Mouse (Mus musculus) embryonic facial prominence, embryonic 10.5 days (tissue): ENCODE results near the gene Wdr5. TPM values are rescaled to one million over a fixed set of nuclear protein-coding genes. Genes with fewer than 3 reads are reported as not detected.
A peak's percentile ranks its signal among the peaks of the same experiment; 100 is the strongest.

Experiments
- DNase-seq: peaks from one replicate; pipeline ENCODE4 v3.0.0-alpha.2; 2017; ENCODE audit warnings: low spot score
- H3K27ac ChIP-seq: fragments of 300-500 bp; sonication (generic); replicated peaks from 2 replicates; pipeline ENCODE4 v1.5.1; 2016; ENCODE audit warnings: mild to moderate bottlenecking
- H3K27me3 ChIP-seq: fragments of 300-500 bp; sonication (generic); replicated peaks from 2 replicates; pipeline ENCODE4 v1.6.1; 2016; ENCODE audit warnings: low read depth, mild to moderate bottlenecking; ENCODE audit not compliant: poor library complexity, severe bottlenecking
- H3K36me3 ChIP-seq: fragments of 300-500 bp; sonication (generic); replicated peaks from 2 replicates; pipeline ENCODE4 v1.6.1; 2016; ENCODE audit warnings: mild to moderate bottlenecking, moderate library complexity
- H3K4me1 ChIP-seq: fragments of 300-500 bp; sonication (generic); 2 replicates; pipeline ENCODE4 v1.6.1; 2016
- H3K4me3 ChIP-seq: fragments of 300-500 bp; sonication (generic); 2 replicates; pipeline ENCODE4 v1.5.1; 2016; ENCODE audit warnings: mild to moderate bottlenecking, moderate library complexity
- H3K9me3 ChIP-seq: fragments of 300-500 bp; sonication (generic); 2 replicates; pipeline ENCODE4 v1.6.1; 2016; ENCODE audit warnings: mild to moderate bottlenecking
- WGBS: fragments of 180-500 bp; shearing (Covaris S2); methylation state at CpG from one replicate; pipeline ENCODE4 v1.1.7; 2016; 5-methylcytosine and 5-hydroxymethylcytosine counted together
- polyA plus RNA-seq: library from polyadenylated mRNA; unstranded; fragments of >200 nt; fragmentation: Nextera tagmentation; extraction: Ambion mirVana; gene quantifications from 2 replicates; pipeline ENCODE4 v1.2.1, GENCODE M21; 2016

Gene Wdr5
- polyA plus RNA-seq, 1 experiment from 2014 or later = 81.5 TPM

GRCm38 (mm10) chr2:27564694-27565093, 49.7 kb downstream of the Wdr5 start:
- H3K4me3 ChIP-seq = no peak overlapping the region
- peak overlapping the region; percentile 44 for H3K27ac ChIP-seq
- H3K9me3 ChIP-seq = no peaks in the 10 kb centered on the region
- H3K36me3 ChIP-seq = no peaks in the 10 kb centered on the region
- no peak for DNase-seq
- WGBS = 90% methylated on average over 4 of the region's 4 CpGs
- H3K27me3 ChIP-seq = 0 out of 2 replicates have a peak, but pooled peaks cover 3% of the 10 kb centered on the region
- H3K4me1 ChIP-seq = peaks cover 44% of the 10 kb centered on the region

- Histone ChIP-seq H3K27me3 (0 out of 2 replicates have a peak, but pooled peaks cover 3% of the 10 kb centered on the region), H3K27ac (no peak overlapping the region; the same call in 1 of the 2 replicates), H3K36me3 (no peaks in the 10 kb centered on the region), H3K9me3 (no peaks in the 10 kb centered on the region), H3K4me1 (peaks cover 44% of the 10 kb centered on the region), H3K4me3 (no peak overlapping the region)
- no peak for DNase-seq
- WGBS = 64% methylated on average over 12 of the region's 12 CpGs
Observed at GRCm38 (mm10) chr2:27565316-27566103, 50.6 kb downstream of the Wdr5 start.

DNA sequence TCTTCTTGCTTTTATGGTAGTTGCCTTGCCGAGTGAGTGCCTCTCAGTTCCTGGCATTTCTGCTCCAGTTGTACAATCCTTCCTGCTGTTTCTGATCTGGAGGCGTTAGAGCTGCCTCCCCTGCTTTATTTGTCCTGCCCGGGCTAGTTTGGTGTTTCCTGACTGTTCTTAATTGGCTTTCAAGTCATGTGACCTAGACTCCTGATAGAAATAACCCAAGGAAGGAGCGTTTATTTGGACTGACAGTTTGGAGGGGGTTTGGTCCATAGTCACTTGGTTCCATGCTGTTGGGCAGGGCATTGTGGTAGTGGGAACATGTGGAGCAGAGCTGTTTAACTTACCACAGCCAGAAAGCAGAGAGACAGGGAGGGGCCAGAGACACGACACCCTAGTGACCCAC, 55.9 kb downstream of the Wdr5 start:
- WGBS = 66% methylated on average over 5 of the region's 5 CpGs

GRCm38 (mm10) chr2:27572261-27572793, 57.4 kb downstream of the Wdr5 start:
- 46% methylated on average over 8 of the region's 8 CpGs for WGBS
- Histone ChIP-seq H3K36me3 (no peaks in the 10 kb centered on the region), H3K27me3 (no peaks in the 10 kb centered on the region), H3K9me3 (no peaks in the 10 kb centered on the region), H3K27ac (peak overlapping the region; percentile 73), H3K4me3 (no peak overlapping the region), H3K4me1 (peaks cover 33% of the 10 kb centered on the region)
- DNase-seq = peak; percentile 66

More for the DNA sequence above, 55.9 kb downstream of the Wdr5 start:
- H3K4me1 ChIP-seq = peaks cover 33% of the 10 kb centered on the region
- H3K36me3 ChIP-seq = no peaks in the 10 kb centered on the region
- H3K4me3 ChIP-seq = no peak overlapping the region
- no peaks in the 10 kb centered on the region for H3K9me3 ChIP-seq
- no peaks in the 10 kb centered on the region for H3K27me3 ChIP-seq
- peak overlapping the region; percentile 73 for H3K27ac ChIP-seq
- no peak for DNase-seq

DNA sequence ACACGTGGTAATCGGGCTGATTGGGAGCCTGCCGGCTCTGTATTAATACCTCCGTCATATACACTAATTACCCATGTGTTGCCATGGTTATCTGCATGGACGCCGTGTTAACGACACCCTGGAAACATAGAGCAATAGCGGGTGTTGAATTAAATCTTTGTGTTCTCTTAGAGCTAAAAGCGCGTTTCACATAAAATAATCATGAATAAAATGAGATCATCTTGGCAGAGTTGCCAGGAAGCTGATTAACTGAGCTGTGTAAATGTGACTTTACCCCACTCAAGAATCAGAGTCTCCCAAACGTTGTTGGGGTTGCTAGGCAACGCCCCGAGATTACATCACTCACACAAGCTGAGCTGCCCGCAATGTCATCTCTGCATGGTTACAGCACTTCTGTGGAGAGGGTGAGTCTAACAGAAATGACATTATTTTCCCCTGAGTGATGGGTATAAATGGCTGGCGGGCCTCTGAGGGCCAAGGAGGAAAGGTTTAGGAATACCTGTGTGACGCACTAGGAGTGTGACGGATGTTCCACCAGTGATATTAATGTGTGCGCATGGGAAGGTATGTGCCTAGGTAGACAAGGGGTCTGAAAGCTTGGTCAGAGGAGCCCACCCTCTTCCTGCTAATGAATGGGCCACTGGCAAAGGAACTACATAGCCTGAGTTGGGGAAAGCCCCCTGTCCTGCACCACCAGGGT, 58.1 kb downstream of the Wdr5 start:
- peak; percentile 66 for DNase-seq
- Histone ChIP-seq H3K27me3 (no peaks in the 10 kb centered on the region), H3K36me3 (no peaks in the 10 kb centered on the region), H3K9me3 (no peaks in the 10 kb centered on the region), H3K4me3 (no peak overlapping the region), H3K4me1 (peaks cover 33% of the 10 kb centered on the region), H3K27ac (no peak overlapping the region)
- WGBS = 77% methylated on average over 18 of the region's 18 CpGs

DNA sequence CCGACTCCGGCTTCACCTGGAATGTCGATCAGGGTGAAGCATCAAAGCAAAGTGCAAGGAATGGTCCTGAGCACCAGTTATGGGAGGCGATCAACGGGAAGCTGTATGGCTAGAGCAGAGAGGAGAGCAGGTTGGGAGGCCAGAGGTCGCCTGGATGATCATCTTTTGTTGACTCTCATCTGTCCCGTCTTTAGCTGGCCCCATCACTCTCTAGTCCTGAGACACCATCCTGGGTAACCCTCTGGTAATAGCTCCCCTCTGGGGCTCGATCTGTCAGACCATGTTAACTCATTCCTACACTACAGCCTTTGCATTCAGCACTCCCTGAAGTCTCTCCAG, 58.6 kb downstream of the Wdr5 start:
- Histone ChIP-seq H3K27ac (no peak overlapping the region), H3K4me1 (peaks cover 30% of the 10 kb centered on the region), H3K27me3 (no peaks in the 10 kb centered on the region), H3K9me3 (no peaks in the 10 kb centered on the region), H3K36me3 (no peaks in the 10 kb centered on the region), H3K4me3 (no peak overlapping the region)
- no peak for DNase-seq
- 84% methylated on average over 8 of the region's 8 CpGs for WGBS

DNA sequence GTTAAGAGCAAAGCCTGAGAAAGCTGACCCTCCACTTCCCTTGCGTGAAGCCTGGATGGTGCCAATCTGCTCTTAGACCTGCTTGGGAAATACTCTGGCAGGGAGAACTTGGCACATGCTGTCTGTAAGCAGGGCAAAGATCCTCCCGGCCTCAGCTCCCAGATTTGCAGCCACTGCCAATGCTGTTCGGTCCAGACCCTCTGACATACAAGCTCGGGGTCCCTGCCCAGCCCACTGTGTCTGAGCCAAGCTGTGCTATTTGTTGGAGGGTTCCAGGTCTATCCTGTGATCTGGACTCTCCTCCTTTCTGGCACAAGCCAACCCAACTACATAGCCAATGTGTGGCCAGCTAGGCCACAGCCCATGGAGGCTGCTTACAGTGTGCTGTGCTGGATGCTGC, 61.5 kb downstream of the Wdr5 start:
- H3K4me1 ChIP-seq = peaks cover 22% of the 10 kb centered on the region
- H3K27me3 ChIP-seq = no peaks in the 10 kb centered on the region
- no peak for DNase-seq
- no peaks in the 10 kb centered on the region for H3K36me3 ChIP-seq
- 87% methylated on average over 4 of the region's 4 CpGs for WGBS
- no peak overlapping the region for H3K4me3 ChIP-seq
- no peak overlapping the region for H3K27ac ChIP-seq
- no peaks in the 10 kb centered on the region for H3K9me3 ChIP-seq

DNA sequence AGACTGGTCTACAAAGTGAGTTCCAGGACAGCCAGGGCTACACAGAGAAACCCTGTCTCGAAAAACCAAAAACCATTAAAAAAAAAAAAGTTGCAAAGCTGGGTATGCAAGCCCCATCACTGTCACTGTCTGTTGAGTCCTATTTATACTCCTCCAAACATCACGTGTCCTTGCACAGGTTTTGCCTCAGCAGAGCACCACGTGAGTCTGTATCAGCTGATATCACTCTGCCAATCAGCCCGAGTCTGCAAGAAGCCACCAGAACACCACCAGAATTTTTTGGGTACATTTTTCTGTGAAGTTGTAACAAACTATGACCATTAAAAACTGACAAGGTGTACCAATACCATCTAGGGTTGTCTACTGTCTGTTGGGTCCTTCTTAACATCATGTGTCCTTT, 63.6 kb downstream of the Wdr5 start:
- 89% methylated on average over 4 of the region's 4 CpGs for WGBS
- DNase-seq = no peak
- Histone ChIP-seq H3K27ac (no peak overlapping the region), H3K36me3 (no peaks in the 10 kb centered on the region), H3K4me1 (peaks cover 8% of the 10 kb centered on the region), H3K9me3 (no peaks in the 10 kb centered on the region), H3K4me3 (no peak overlapping the region), H3K27me3 (no peaks in the 10 kb centered on the region)

DNA sequence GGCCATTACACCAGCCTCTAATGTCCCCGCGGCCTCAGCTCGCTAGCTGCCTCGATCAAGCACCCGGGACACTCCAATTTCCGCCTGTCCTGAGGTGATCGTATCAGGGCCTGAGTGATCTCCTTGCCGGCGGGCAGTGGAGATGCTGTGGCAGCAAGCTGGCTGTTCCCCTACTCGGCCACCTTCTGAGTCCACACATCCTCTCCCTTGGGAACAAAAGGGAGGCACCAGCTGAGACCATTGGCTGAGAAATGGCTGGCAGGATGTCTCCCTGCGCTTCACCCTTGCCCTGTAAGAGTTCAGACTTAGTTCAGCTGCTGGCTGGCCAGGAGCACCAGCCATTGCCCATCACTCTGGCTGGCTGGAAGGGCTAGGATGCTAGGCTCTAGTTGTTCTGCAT, 67.2 kb downstream of the Wdr5 start:
- H3K9me3 ChIP-seq = no peaks in the 10 kb centered on the region
- H3K36me3 ChIP-seq = no peaks in the 10 kb centered on the region
- peaks cover 8% of the 10 kb centered on the region for H3K4me1 ChIP-seq
- H3K4me3 ChIP-seq = no peak overlapping the region
- 59% methylated on average over 11 of the region's 11 CpGs for WGBS
- no peak overlapping the region for H3K27ac ChIP-seq
- H3K27me3 ChIP-seq = no peaks in the 10 kb centered on the region
- DNase-seq = no peak

GRCm38 (mm10) chr2:27583019-27583418, 68.1 kb downstream of the Wdr5 start:
- no peaks in the 10 kb centered on the region for H3K27me3 ChIP-seq
- DNase-seq = no peak
- no peak overlapping the region for H3K27ac ChIP-seq
- 93% methylated on average over 2 of the region's 2 CpGs for WGBS
- H3K4me1 ChIP-seq = peaks cover 8% of the 10 kb centered on the region
- no peaks in the 10 kb centered on the region for H3K9me3 ChIP-seq
- no peak overlapping the region for H3K4me3 ChIP-seq
- H3K36me3 ChIP-seq = no peaks in the 10 kb centered on the region

- no peaks in the 10 kb centered on the region for H3K27me3 ChIP-seq
- no peak for DNase-seq
- peaks cover 8% of the 10 kb centered on the region for H3K4me1 ChIP-seq
- WGBS = 88% methylated on average over 13 of the region's 13 CpGs
- H3K36me3 ChIP-seq = no peaks in the 10 kb centered on the region
- no peaks in the 10 kb centered on the region for H3K9me3 ChIP-seq
- H3K27ac ChIP-seq = no peak overlapping the region
- H3K4me3 ChIP-seq = no peak overlapping the region
Observed at GRCm38 (mm10) chr2:27584546-27584945, 69.6 kb downstream of the Wdr5 start.
